Mouse (Mus musculus) subcutaneous adipose tissue, adult 2 months (tissue): ENCODE results near the gene Mfsd4b1. TPM values are rescaled to one million over a fixed set of nuclear protein-coding genes. Genes with fewer than 3 reads are reported as not detected.

Experiments used
- polyA plus RNA-seq: library from polyadenylated mRNA; depleted of rRNA; stranded (reverse); fragments of >200 nt; gene quantifications from 2 replicates; pipeline ENCODE4 v1.2.3, GENCODE M21; 2012; ENCODE audit warnings: low replicate concordance; rRNA removed

Gene Mfsd4b1
- 0.73 and 1.8 TPM in 2 replicates for polyA plus RNA-seq

DNA sequence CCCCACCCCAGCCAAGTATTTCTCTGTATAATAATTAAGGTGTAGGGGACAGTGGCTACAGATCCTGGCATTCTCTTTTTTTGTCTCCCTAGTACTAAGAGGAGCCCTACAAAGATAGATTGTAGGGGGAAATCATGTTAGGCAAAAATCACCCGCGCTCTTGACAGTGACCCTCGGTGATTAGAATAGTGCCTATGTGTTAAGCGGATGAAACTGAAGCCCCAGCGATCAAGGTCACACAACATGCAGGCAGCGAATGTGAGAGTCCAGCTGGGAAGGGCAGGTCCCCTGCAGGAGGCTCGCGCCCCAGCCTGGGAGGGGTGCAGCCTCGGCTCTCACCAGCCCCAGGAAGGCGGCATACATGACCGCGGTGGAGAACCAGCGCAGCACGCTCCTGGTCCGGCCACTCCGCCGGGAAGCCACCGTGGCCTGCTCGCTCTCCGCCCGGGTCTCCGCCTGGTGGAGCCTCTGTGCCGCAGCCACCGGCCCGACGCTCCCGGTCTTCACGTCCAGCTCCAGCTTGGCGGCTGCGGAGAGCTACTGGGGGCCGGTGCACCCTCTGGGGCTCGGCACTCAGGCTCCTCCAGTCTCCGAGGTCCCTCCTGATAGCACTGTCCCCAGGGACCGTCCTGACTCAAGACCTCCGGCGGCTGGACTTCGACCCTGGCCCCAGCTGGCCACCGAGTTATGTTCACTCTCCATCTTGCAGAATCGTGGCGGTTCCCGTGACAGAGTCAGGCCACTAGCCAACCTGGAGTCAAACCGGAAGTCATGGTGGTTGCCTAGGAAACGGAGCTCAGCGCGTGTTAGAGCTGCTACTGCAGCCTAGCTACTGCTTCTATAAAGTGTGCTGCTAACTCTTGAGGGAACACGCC lies at the start of gene Mfsd4b1:
Mfsd4b1 (minus strand) TSS at position 715 of the 875 bp plus-strand sequence.

DNA sequence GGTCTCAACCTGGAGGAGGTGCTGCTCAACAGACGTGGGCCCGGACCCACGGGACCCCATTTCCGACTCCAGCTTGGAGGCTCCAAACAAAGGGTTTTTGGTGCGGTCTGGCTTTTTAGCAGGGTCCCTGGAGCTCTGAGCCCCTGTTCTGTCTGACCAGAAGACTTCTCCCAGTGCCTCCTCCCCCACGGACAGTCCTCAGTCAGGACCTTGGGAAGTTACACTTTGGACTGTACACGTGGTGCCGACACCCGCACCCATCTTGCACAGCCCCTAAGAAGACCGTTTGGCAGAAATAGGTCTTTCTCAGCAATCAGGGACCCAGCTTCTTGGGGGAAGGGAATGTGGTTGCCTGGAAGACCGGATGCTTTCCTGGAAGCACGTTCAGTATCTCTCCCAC lies 38.6 kb downstream of the Mfsd4b1 start, which contains the start of gene Mfsd4b5:
Mfsd4b5 (minus strand) TSS at position 181 of the 400 bp plus-strand sequence.

DNA sequence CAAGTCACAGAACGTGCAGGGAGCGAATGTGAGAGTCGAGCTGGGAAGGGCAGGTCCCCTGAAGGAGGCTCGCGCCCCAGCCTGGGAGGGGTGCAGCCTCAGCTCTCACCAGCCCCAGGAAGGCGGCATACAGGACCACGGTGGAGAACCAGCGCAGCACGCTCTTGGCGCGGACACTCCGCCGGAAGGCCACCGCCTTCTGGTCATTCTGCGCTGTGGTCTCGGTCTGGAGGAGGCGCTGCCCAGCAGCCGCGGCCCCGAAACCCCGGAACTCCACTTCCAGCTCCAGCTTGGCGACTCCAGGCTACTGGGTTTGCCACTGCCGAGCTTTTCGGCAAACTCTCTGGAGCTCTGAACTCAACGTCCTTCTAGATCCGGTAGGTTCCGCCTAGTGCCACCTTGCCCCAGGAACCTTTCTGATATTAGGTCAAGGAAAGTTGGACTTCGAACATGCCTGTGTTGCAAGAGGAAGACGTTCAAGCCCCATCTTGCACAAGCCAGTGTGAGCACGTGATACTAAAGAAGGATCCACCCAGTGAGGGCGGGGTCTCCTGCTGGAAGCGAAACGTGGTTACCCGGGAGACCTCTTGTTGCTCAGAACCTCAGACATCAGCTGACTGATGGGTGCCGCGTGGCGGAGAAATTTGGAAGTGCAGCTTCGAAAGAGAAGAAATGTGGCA lies 65.2 kb downstream of the Mfsd4b1 start, which contains the start of gene Mfsd4b3:
Mfsd4b3 (minus strand) TSS at position 393 of the 680 bp plus-strand sequence.

Other genes starting within 250 kb of the Mfsd4b1 start
- 5.1 and 6.3 TPM in 2 replicates for gene Mfsd4b4, start 126.0 kb downstream of the Mfsd4b1 start, polyA plus RNA-seq
- gene Mfsd4b2, start 98.3 kb downstream of the Mfsd4b1 start, polyA plus RNA-seq, result 0.06 and 0.19 TPM in 2 replicates
- 1.8 and 3.5 TPM in 2 replicates for gene Mfsd4b3, start 65.1 kb downstream of the Mfsd4b1 start, polyA plus RNA-seq
- 0.14 and 0.23 TPM in 2 replicates for gene Mfsd4b5, start 38.6 kb downstream of the Mfsd4b1 start, polyA plus RNA-seq
- gene Slc16a10, start 117.0 kb upstream of the Mfsd4b1 start, polyA plus RNA-seq, result 19.6 and 30.2 TPM in 2 replicates
- gene Rpf2, start 221.8 kb upstream of the Mfsd4b1 start, polyA plus RNA-seq, result 3.8 and 5.6 TPM in 2 replicates
- gene Gtf3c6, start 232.8 kb upstream of the Mfsd4b1 start, polyA plus RNA-seq, result 10.3 and 11.4 TPM in 2 replicates